Mouse (Mus musculus) small intestine, adult 2 months (tissue): Measurements from ENCODE around the gene Ip6k1. TPM values are rescaled to one million over a fixed set of nuclear protein-coding genes. Genes with fewer than 3 reads are reported as not detected.

Experiments
- H3K27ac ChIP-seq: fragments of 200-500 bp; 2 replicates; pipeline ENCODE4 v1.5.1; 2012; ENCODE audit warnings: low read depth, low read length, control low read depth, inconsistent platforms; ENCODE audit not compliant: insufficient read depth
- H3K27me3 ChIP-seq: fragments of 200-500 bp; 2 replicates; pipeline ENCODE4 v1.6.1; 2012; ENCODE audit warnings: mild to moderate bottlenecking, moderate library complexity, low read length, inconsistent platforms; ENCODE audit not compliant: control insufficient read depth, insufficient read depth
- H3K36me3 ChIP-seq: fragments of 200-500 bp; 2 replicates; pipeline ENCODE4 v1.6.1; 2012; ENCODE audit warnings: mild to moderate bottlenecking, low read length, control low read depth, inconsistent platforms; ENCODE audit not compliant: control insufficient read depth, insufficient read depth
- H3K4me1 ChIP-seq: fragments of 200-500 bp; 2 replicates; pipeline ENCODE4 v1.6.1; 2012; ENCODE audit warnings: low read length, inconsistent platforms, mixed read lengths; ENCODE audit not compliant: control insufficient read depth, insufficient read depth, insufficient read length
- H3K4me3 ChIP-seq: fragments of 200-500 bp; 2 replicates; pipeline ENCODE4 v1.5.1; 2012; ENCODE audit warnings: low read depth, mild to moderate bottlenecking, control low read depth, inconsistent platforms, low read length, moderate library complexity
- CTCF ChIP-seq: fragments of 200-500 bp; IDR thresholded peaks from 2 replicates; pipeline ENCODE4 v1.5.1; 2012; ENCODE audit warnings: low read depth, mild to moderate bottlenecking, control low read depth, inconsistent platforms, low read length, moderate library complexity, mixed read lengths; ENCODE audit not compliant: insufficient replicate concordance, insufficient read length; ENCODE audit errors: extremely low read depth
- POLR2A ChIP-seq: fragments of 200-500 bp; IDR thresholded peaks from 2 replicates; pipeline ENCODE4 v1.6.1; 2012; ENCODE audit warnings: low read depth, mild to moderate bottlenecking, control low read depth, inconsistent platforms, low read length, moderate library complexity
- WGBS: fragments of 180-500 bp; shearing (Covaris S2); methylation state at CpG from one replicate; pipeline ENCODE4 v1.1.7; 2018; 5-methylcytosine and 5-hydroxymethylcytosine counted together
- polyA plus RNA-seq: library from polyadenylated mRNA; depleted of rRNA; stranded (reverse); fragments of >200 nt; gene quantifications from 2 replicates; pipeline ENCODE4 v1.2.3, GENCODE M21; 2012; rRNA removed

Gene Ip6k1
- polyA plus RNA-seq, 1 experiment = 160 TPM

GRCm38 (mm10) chr9:108093586-108093985 lies 91.3 kb downstream of the Ip6k1 start:
- peak overlapping the region; percentile 94 for H3K4me3 ChIP-seq
- no peaks in the 10 kb centered on the region for H3K27me3 ChIP-seq
- H3K36me3 ChIP-seq = peaks cover 43% of the 10 kb centered on the region
- H3K4me1 ChIP-seq = peaks cover 5% of the 10 kb centered on the region
- no peak for TF ChIP-seq POLR2A
- no peak for TF ChIP-seq CTCF
- H3K27ac ChIP-seq = no peak overlapping the region
- WGBS = 57% methylated on average over 10 of the region's 10 CpGs

DNA sequence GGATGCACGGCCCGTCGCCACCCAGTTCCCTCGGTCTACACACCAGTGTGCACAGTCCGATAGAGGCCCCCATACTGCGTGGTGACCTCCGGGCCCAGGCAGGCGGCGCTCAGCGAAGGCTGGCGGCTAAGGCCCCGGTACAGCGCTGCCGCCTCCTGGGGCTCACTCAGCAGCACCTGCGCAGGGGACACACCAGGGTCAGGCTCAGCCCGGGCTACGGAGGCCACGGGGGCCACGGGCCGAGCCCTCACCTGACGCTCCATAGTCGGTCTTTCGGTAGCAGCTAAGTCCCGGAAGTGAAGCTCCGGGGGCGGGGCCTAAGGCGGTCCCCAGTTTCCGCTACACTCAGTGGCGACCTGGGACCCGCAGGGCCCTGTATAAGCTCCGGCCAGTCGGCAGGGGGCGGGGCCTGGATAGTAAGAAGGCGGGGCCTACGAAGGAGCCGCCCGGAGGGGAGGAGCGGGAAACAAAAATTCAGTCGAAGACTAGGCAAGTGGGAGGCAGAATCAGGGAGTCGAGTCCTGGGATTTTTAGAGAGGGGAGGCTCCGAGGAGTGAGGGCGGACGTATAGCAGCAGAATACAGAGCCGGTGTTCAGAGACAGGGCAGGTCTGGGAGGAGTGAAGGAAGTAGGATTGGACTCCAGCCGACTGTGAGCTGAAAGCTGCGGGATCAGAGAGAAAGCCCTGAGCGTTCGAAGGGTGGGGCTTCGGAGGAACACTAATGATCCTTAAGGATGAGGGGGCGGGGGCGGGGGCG lies 92.1 kb downstream of the Ip6k1 start, which contains the start of gene Apeh:
Gene Apeh (minus strand): TSS at position 423 of the 758 bp plus-strand sequence.
- Histone ChIP-seq H3K27ac (peak within 1 kb of the TSS; percentile 96), H3K36me3 (peaks cover 36% of the 10 kb centered on the region), H3K4me3 (peak within 1 kb of the TSS; percentile 94), H3K27me3 (no peaks in the 10 kb centered on the region), H3K4me1 (peaks cover 5% of the 10 kb centered on the region)
- TF ChIP-seq CTCF (no peak), POLR2A (peak; percentile 73)
- WGBS = 1% methylated on average over 52 of the region's 52 CpGs

- no peaks in the 10 kb centered on the region for H3K27me3 ChIP-seq
- WGBS = 0% methylated on average over 16 of the region's 16 CpGs
- TF ChIP-seq CTCF (no peak), POLR2A (peak; percentile 60; the same call in 1 of the 2 replicates)
- H3K4me3 ChIP-seq = peak overlapping the region; percentile 94
- peak overlapping the region; percentile 88 for H3K27ac ChIP-seq
- H3K4me1 ChIP-seq = peaks cover 5% of the 10 kb centered on the region
- H3K36me3 ChIP-seq = peaks cover 30% of the 10 kb centered on the region
Observed at GRCm38 (mm10) chr9:108094998-108095411, 92.7 kb downstream of the Ip6k1 start.

GRCm38 (mm10) chr9:108095518-108095917 lies 93.2 kb downstream of the Ip6k1 start:
- Histone ChIP-seq H3K27ac (peak overlapping the region; percentile 88), H3K27me3 (no peaks in the 10 kb centered on the region), H3K36me3 (peaks cover 24% of the 10 kb centered on the region), H3K4me3 (peak overlapping the region; percentile 94; the same call in 1 of the 2 replicates), H3K4me1 (peaks cover 5% of the 10 kb centered on the region)
- TF ChIP-seq CTCF (peak; percentile 81; the same call in 1 of the 2 replicates), POLR2A (no peak)
- 3% methylated on average over 3 of the region's 3 CpGs for WGBS

GRCm38 (mm10) chr9:108095949-108096712 lies 93.8 kb downstream of the Ip6k1 start:
- H3K27me3 ChIP-seq = no peaks in the 10 kb centered on the region
- H3K4me3 ChIP-seq = no peak overlapping the region
- H3K27ac ChIP-seq = 0 out of 2 replicates have a peak overlapping the region, but pooled peaks have one; percentile 0
- H3K4me1 ChIP-seq = peaks cover 5% of the 10 kb centered on the region
- peaks cover 18% of the 10 kb centered on the region for H3K36me3 ChIP-seq
- TF ChIP-seq CTCF (no peak), POLR2A (no peak)
- WGBS = 53% methylated on average over 10 of the region's 10 CpGs

Other genes starting within 250 kb of the Ip6k1 start
- gene Rbm5, start 231.5 kb upstream of the Ip6k1 start, polyA plus RNA-seq = 18.0 and 48.9 TPM in 2 replicates
- gene Rbm6, start 129.3 kb upstream of the Ip6k1 start, polyA plus RNA-seq = 4.2 and 16.4 TPM in 2 replicates
- gene Mon1a, start 114.3 kb upstream of the Ip6k1 start, polyA plus RNA-seq = 59.0 and 147 TPM in 2 replicates
- gene Mst1r, start 95.6 kb upstream of the Ip6k1 start, polyA plus RNA-seq = 46.4 and 94.7 TPM in 2 replicates
- not detected in 2 replicates for gene Actl11, start 74.0 kb upstream of the Ip6k1 start, polyA plus RNA-seq
- gene Camkv, start 66.8 kb upstream of the Ip6k1 start, polyA plus RNA-seq = 0.35 TPM in 1 of 2 replicates, not detected in the other
- gene Traip, start 52.4 kb upstream of the Ip6k1 start, polyA plus RNA-seq = 0.74 and 1.5 TPM in 2 replicates
- 67.0 and 131 TPM in 2 replicates for gene Uba7, start 27.0 kb upstream of the Ip6k1 start, polyA plus RNA-seq
- not detected in 2 replicates for gene Gm20661, start 19.4 kb upstream of the Ip6k1 start, polyA plus RNA-seq
- gene Inka1, start 16.6 kb upstream of the Ip6k1 start, polyA plus RNA-seq = 3.1 and 6.0 TPM in 2 replicates
- 1.3 and 2.3 TPM in 2 replicates for gene Cdhr4, start 10.0 kb upstream of the Ip6k1 start, polyA plus RNA-seq
- 0.46 TPM in 1 of 2 replicates, not detected in the other for gene Gm20662, start 6.2 kb upstream of the Ip6k1 start, polyA plus RNA-seq
- 34.5 and 56.7 TPM in 2 replicates for gene Gmppb, start 46.7 kb downstream of the Ip6k1 start, polyA plus RNA-seq
- 6.1 and 12.0 TPM in 2 replicates for gene Amigo3, start 50.7 kb downstream of the Ip6k1 start, polyA plus RNA-seq
- 0.18 and 0.35 TPM in 2 replicates for gene Mst1, start 77.9 kb downstream of the Ip6k1 start, polyA plus RNA-seq
- 48.3 and 86.7 TPM in 2 replicates for gene Rnf123, start 80.8 kb downstream of the Ip6k1 start, polyA plus RNA-seq
- 127 and 189 TPM in 2 replicates for gene Apeh, start 92.1 kb downstream of the Ip6k1 start, polyA plus RNA-seq
- gene Bsn, start 187.9 kb downstream of the Ip6k1 start, polyA plus RNA-seq = 0.94 and 1.4 TPM in 2 replicates